Mouse (Mus musculus): ENCODE results near the gene Syngr2.

Syngr2 gene

GRCm38 (mm10) chr11:117806781-117807180 is 2.7 kb upstream of the Syngr2 start:
- in situ Hi-C loops (cut with MboI, MseI), result no loop called here

GRCm38 (mm10) chr11:117810401-117811046 is 1.1 kb downstream of the Syngr2 start:
- in situ Hi-C loops (cut with MboI, MseI), result loop anchor here in 1 of 2 experiments (10.0 kb wide), 1 partner anchor 406 kb away; no protein-coding TSS in a partner anchor

GRCm38 (mm10) chr11:117813867-117814266 is 4.4 kb downstream of the Syngr2 start:
- in situ Hi-C loops (cut with MboI, MseI), result loop anchor here in 1 of 2 experiments (10.0 kb wide), 1 partner anchor 409 kb away; no protein-coding TSS in a partner anchor

GRCm38 (mm10) chr11:117814704-117815366 is 5.4 kb downstream of the Syngr2 start:
- in situ Hi-C loops (cut with MboI, MseI), result loop anchor here in 1 of 2 experiments (10.0 kb wide), 1 partner anchor 410 kb away; no protein-coding TSS in a partner anchor

- in situ Hi-C loops (cut with MboI, MseI), result loop anchor here in 1 of 2 experiments (10.0 kb wide), 1 partner anchor 411 kb away; no protein-coding TSS in a partner anchor
These were observed 6.4 kb downstream of the Syngr2 start for GRCm38 (mm10) chr11:117815850-117816249.

GRCm38 (mm10) chr11:117816389-117816996 is 7.0 kb downstream of the Syngr2 start:
- in situ Hi-C loops (cut with MboI, MseI), result loop anchor here in 1 of 2 experiments (10.0 kb wide), 1 partner anchor 412 kb away; no protein-coding TSS in a partner anchor

- in situ Hi-C loops (cut with MboI, MseI), result loop anchor here in 1 of 2 experiments (10.0 kb wide), 1 partner anchor 414 kb away; no protein-coding TSS in a partner anchor
These were observed 9.6 kb downstream of the Syngr2 start for GRCm38 (mm10) chr11:117819095-117819494.

GRCm38 (mm10) chr11:117820173-117820572 is 10.7 kb downstream of the Syngr2 start:
- in situ Hi-C loops (cut with MboI, MseI), result loop anchor here (5.0 kb wide), 1 partner anchor 108 kb away; no protein-coding TSS in a partner anchor

- in situ Hi-C loops (cut with MboI, MseI), result loop anchor here (5.0 kb wide), 1 partner anchor 110 kb away; no protein-coding TSS in a partner anchor
These were observed 12.4 kb downstream of the Syngr2 start for GRCm38 (mm10) chr11:117821868-117822267.

- in situ Hi-C loops (cut with MboI, MseI), result loop anchor here (5.0 kb wide), 1 partner anchor 110 kb away; no protein-coding TSS in a partner anchor
These were observed 13.3 kb downstream of the Syngr2 start for GRCm38 (mm10) chr11:117822728-117823241.

- in situ Hi-C loops (cut with MboI, MseI), result loop anchor here (5.0 kb wide), 1 partner anchor 111 kb away; no protein-coding TSS in a partner anchor
These were observed 13.9 kb downstream of the Syngr2 start for GRCm38 (mm10) chr11:117823411-117823810.

GRCm38 (mm10) chr11:117824060-117824969 is 14.8 kb downstream of the Syngr2 start:
- in situ Hi-C loops (cut with MboI, MseI), result loop anchor here (5.0 kb wide), 1 partner anchor 112 kb away; no protein-coding TSS in a partner anchor

GRCm38 (mm10) chr11:117825333-117826101 is 16.0 kb downstream of the Syngr2 start, which contains the start of the genes Afmid and Tk1:
Gene Afmid (plus strand): TSS chr11:117825924.
Gene Tk1 (minus strand): TSS chr11:117826092.
- in situ Hi-C loops (cut with MboI, MseI), result no loop called here

- in situ Hi-C loops (cut with MboI, MseI), result no loop called here
These were observed 16.7 kb downstream of the Syngr2 start for GRCm38 (mm10) chr11:117826164-117826563.

GRCm38 (mm10) chr11:117826916-117827315 is 17.4 kb downstream of the Syngr2 start:
- in situ Hi-C loops (cut with MboI, MseI), result no loop called here

GRCm38 (mm10) chr11:117827386-117827785 is 17.9 kb downstream of the Syngr2 start:
- in situ Hi-C loops (cut with MboI, MseI), result no loop called here

- in situ Hi-C loops (cut with MboI, MseI), result no loop called here
These were observed 18.9 kb downstream of the Syngr2 start for GRCm38 (mm10) chr11:117828149-117828887.

- in situ Hi-C loops (cut with MboI, MseI), result no loop called here
These were observed 19.6 kb downstream of the Syngr2 start for GRCm38 (mm10) chr11:117828888-117829604.
